Mouse (Mus musculus): ENCODE measurements around the gene Slc25a17. TPM values are rescaled to one million over a fixed set of nuclear protein-coding genes. Genes with fewer than 3 reads are reported as not detected.
A peak's percentile ranks its signal among the peaks of the same experiment; 100 is the strongest.

Gene Slc25a17
- polyA plus RNA-seq, 3 experiments from 2014 or later = 94.4 to 105 (median 99.3) TPM

DNA sequence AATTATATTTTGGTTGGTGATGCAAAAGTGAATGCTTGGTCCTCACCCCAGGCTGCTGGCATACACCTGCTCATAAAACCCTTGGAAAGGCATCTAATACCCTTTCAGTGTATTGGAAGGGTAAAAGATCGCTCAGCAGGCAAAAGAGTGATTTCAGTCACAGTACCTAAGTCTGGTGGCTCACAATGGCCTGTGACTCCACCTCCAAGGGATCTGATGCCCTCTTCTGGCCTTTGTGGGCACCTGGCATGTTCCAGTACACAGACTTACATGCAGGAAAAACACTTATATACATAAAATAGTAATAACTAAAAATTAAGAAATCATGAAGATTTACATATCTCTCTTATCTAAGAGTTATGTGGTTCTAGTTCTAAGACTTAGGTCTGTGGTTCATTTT is 8.0 kb downstream of the Slc25a17 start:
- ATAC-seq = no peak

DNA sequence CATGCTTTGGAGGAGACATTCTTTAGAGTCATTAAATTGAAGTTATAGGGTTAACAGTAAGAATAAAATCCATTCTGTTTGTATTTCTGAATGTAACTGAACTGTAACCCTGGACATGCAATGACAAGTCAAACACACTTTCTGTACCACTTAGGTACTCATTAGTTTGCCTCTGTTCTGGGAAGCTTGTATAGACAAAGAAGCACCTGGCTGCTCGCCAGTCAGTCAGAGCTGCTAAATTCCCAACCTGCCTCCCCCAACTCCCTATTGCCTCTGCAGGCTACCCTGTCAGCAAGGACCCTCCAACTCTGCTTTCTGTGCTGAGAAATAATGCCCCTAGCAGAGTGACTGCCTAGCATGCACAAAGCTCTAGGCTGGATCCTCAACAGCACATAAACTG is 10.2 kb downstream of the Slc25a17 start:
- ATAC-seq = no peak

DNA sequence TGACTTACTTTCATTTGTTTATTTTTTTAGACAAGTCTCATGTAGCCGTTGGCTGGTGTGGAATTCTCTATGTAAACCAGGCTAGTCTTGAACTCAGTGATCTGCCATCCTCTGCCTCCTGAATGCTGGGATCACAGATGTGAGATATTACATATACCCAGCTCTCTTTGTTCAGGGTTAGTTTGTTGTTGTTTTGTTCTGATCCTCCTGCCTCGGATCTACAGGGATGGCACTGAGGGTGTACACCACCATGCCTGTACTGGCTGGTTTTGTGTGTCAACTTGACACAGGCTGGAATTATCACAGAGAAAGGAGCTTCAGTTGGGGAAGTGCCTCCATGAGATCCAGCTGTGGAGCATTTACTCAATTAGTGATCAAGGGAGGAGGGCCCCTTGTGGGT is 12.2 kb downstream of the Slc25a17 start:
- ATAC-seq = no peak

DNA sequence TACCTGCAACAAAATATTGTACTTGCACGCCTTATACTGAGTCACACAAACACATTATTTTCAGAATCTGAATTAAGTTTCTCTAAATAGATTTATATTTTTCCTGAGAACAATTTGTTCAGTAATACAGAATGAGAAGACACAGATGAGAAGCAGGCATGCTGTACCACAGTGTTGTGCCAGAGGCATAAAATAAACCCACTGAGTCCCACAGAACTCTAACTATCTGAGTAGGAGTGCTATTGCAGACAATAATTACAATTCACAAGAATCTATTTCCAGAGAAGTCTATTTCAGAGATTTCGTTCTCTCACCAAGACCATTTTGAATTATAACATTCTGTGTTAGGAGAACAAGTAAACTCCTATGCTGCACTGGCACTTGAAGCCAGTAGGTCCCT is 13.1 kb downstream of the Slc25a17 start:
- no peak for ATAC-seq

DNA sequence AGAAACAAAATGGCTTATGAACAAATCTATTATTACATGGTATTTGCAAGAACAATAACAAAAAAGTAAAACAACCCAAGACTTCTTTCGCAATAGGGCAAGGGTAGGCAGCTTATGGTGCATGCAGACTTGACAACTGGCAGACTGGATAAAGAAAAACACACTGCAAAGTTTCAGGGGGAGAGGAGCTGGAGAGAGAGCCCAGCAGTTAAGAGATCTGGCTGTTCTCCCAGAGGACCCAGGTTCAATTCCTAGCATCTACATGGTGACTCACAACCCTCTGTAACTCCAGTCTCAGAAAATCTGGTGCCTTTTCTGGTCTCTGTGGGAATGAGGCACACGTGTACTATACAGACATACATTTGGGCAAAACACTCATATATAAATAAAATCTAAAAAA is 19.2 kb downstream of the Slc25a17 start:
- no peak for ATAC-seq

DNA sequence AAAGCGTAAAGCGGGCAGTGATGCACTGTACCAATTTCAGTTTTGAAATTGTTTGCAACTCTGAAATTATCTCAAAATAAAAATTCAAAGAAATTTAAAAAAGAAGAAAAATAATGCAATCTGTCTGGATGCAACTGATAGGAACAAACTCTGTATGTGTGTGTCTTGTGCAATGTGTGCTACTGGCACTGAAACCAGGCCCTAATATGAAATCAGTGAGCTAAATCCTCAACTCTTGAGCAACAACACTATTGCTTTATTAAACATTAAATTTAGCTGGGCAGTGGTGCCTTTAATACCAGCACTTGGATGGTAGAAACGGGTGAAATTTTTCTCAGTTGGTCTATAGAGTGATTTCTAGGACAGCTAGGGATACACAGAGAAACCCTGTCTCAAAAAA is 21.5 kb downstream of the Slc25a17 start:
- no peak for ATAC-seq

- no peak for ATAC-seq
Measured at GRCm38 (mm10) chr15:81336466-81336865, 24.1 kb downstream of the Slc25a17 start.

DNA sequence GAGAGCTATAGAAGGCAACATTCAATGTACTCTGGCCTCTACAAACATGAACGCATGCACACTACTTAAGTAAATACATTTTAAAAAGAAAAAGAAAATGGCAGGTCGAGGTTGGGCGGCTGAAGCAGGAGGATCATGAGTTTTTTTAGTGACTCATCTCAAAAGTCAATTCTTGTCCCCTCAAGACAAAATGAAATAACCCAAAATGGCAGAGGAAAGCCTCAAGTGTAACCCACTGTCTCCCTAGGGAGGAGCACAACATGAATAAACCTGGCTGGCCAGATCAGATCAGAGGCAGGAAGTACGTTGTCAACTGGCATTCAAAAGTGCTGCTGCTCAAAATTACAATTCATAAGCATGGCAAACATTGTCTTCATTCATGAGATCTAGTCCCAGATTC is 28.1 kb downstream of the Slc25a17 start:
- ATAC-seq = no peak

DNA sequence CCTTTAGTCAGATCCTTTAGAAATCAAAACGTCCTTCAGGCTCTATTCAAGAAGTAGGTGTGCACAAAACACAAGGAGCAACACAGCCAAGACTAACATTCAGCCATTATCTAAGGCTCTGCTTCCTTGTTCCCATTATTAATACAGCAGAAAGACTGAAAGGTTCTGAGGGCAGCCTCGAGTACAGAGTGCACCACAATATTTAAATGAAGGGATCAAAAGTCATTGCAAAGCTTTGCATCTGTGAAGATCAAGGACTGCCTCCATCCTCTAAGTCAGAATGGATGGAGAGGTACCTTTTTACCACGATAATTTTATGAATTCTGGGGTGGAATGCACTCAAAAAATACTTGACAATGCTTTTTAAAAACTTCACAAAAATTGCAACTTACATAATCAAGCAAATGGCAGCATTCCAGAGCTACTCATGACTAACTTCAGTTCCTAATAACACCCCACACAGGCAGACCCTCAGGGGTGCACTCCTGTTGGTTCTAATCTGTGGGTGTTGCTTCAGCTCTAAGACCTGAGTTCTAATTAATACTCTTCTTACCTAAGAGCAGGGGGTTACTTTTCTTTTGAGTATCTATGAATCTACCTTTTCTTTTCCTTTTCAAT is 29.7 kb downstream of the Slc25a17 start:
- ATAC-seq = no peak

- ATAC-seq = no peak
Measured at GRCm38 (mm10) chr15:81329721-81330369, 30.8 kb downstream of the Slc25a17 start.

DNA sequence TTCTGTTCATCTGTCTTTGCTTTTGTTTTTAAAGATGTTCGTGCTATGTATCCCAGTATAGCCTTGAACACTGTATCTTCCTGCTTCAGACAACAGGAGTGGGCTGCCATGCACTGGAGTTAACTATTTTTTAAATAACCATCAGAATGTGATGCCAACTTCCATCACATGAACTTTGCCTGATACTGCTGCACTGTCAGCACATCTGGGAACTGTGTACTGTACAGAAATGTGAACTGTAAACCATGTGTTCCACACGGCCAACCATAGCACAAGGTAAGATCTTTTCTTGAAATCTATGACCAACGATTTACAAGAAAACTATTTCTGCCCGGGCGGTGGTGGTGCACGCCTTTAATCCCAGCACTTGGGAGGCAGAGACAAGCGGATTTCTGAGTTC is 33.1 kb downstream of the Slc25a17 start:
- ATAC-seq = no peak

DNA sequence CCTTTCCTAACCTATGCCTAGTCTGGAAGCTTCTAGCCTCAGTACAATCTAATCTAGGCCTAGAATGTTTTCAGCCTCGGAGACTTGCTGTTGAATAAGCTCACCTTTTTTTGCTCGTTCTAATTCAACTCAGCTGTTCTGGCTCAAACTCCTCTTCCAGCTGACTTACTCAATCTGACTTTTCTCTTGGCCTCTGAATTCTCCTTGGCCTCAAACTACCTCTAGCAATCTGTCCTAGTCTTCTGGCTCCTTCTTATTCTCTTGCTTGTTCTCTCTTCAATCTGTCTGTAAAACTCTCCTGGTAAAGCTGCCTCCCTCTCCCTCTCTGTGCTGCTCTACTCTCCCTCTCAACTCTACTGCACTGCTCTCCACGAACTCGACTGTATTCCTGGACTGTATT is 35.6 kb downstream of the Slc25a17 start:
- ATAC-seq = no peak

GRCm38 (mm10) chr15:81320137-81320536 is 40.5 kb downstream of the Slc25a17 start:
- no peak for ATAC-seq

GRCm38 (mm10) chr15:81319462-81319861 is 41.1 kb downstream of the Slc25a17 start:
- no peak for ATAC-seq

DNA sequence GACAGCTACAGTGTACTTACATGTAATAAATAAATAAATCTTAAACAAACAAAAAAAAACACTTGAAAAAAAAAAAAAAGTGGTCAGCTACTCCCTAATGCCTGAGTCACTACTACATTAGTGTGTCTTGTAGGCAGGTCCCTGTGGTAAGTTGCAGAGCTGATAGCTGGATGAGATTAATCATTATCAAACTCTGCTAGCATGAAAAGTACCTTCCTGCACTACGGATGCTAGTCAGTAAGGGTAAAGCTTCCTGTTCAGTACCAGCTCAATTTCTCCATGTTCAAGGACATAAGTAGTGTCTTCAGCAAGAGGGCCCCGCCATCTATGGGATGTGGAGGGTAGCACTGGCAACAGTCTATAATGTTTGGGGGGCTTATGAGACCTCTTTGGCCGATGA is 46.7 kb downstream of the Slc25a17 start:
- no peak for ATAC-seq

DNA sequence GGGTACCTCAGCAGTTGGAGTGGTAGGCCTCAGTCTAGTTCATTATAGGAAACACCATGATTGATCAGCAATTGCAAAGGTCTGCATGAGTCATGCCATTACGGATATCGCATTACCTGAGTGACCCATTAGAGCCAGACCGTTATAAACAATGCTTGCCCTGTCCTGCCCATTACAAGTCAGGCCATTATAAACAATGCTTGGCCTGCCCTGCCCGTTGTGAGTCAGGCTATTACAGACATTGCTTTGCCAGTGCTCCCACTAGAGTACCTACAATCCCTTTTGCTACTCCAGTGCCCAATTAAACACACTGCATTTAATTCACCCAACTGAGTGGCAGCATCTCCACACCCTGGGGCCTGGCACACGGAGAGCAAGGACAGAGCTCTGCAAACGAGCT is 49.6 kb downstream of the Slc25a17 start:
- ATAC-seq = no peak

GRCm38 (mm10) chr15:81310353-81310752 is 50.3 kb downstream of the Slc25a17 start:
- no peak for ATAC-seq

DNA sequence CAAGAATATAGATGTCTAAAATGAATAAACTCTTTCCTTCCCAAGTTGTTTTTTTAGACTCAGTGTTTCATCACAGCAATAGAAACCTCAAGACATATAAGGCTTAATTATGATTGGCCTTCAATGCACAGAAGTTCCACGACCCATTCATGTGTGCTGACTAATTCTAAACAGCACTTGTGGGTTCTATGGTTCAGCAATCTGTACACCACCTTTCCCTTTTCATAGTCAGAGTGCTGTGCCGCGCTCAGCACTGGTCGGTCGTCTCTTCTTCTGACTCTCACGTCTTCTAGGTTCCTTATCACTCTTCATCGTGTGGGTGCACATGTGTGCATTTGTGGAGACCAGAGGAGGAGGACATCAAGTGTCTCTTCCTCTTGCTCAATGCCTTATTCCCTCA is 52.6 kb downstream of the Slc25a17 start:
- peak; percentile 41 for ATAC-seq

DNA sequence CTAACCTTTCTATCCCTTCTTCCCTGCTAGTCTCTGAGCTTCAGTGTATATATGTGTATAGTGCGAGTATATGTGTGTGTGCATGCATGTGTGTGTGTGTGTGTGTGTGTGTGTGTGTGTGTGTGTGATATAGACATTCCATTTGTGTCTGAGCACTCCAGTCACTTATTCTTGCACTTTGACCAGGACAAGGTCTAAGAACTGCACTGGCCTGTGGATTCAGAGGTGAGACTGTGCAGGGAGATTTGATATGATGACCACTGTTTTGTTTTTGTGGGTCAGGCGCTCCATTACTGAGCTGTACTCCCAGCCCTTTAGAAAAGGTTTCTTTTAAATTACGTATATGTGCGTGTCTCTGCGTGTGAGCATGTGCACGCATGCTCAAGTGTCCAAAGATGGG is 54.1 kb downstream of the Slc25a17 start:
- ATAC-seq = no peak

GRCm38 (mm10) chr15:81305035-81305434 is 55.6 kb downstream of the Slc25a17 start:
- ATAC-seq = no peak

GRCm38 (mm10) chr15:81304006-81304405 is 56.6 kb downstream of the Slc25a17 start:
- no peak for ATAC-seq

DNA sequence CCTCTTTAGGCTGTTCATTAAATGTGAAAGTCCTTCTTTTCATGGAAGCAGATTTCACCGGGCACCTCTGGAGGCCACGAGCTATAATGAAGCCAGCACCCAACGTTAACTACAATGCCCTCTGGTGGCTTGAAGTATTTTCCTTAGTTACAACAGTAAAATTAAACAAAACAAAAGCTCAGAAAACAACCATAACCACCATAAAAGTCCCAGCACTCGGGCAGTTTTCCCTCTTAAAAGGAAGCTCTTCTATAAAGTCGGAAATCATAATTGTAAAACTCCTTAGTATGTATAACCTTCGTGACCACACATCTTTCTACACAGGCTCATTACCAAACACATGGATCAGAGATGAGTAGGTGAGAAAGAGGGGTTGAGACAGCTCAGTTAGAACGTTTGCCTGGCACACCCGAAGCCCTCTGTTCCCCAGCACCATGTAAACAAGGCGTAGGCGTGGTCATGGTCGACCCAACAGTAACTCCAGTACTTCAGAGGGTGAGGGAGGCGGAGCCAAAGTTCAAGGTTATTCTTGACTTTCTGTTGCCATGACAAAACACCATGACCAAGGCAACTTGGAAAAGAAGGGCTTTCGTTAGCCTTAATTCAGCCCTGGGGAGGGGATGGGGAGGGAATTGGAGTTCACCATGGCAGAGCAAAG is 58.3 kb downstream of the Slc25a17 start:
- peak; percentile 37 for ATAC-seq

DNA sequence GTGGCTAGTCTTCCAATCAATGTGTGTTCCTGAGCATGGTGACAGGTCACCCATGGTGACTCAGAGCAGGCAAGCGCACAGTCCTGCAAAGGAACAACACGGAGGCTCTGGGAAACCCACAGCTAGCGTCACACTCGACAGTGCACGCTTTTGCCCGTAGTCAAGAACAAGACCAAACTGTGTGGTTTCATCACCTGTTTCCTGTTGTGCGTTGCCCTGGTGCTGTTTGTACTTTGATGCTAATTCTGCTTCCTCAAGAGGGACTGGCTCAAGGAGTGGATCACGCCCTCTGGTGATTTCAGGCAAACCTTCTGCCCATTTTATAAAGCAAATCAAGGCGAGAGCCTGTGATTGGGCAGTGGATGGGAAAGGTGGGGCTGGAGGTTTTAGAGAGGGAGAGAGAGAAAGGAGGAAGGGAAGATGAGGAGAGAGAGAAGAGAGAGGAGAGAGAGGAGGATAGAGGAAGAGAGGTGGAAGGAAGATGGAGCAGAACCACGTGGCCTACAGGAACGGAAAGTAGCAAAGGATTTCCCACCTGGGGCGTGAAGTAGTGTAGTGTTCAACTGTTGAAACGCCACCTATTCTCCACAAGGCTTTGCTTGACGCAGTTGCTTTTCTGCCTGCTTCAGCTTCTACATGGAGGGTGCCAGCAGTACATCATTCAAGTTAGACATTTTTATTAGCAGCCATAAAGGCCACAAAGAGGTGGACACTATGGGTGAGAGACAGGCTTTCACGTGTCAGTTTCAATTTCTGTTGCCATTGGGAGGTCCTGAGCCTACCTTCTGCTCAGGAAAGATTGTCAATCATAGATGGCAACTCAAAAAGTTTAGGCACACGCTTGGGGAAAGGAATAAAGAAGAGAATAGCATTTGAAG is 59.2 kb downstream of the Slc25a17 start:
- ATAC-seq = peak; percentile 91
